Mouse (Mus musculus): ENCODE measurements at regions not wholly inside any gene's neighbourhood (a gene's known extent, or its start where the extent isn't known, plus 50 kb on each side); places are given as distances from the start of the nearest gene placed in this dataset.

- 75% methylated on average over 6 of the region's 6 CpGs for WGBS
- DNase-seq (ENCODE audit: low spot score) (no peak), ATAC-seq (replicated peaks; ENCODE audit: insufficient number of reproducible peaks, low FRiP score, low TSS enrichment, low read depth) (no peak)
- Histone ChIP-seq H3K36me3 (replicated peaks; ENCODE audit: control insufficient read depth, insufficient read depth, low read depth, low read length) (no peaks in the 10 kb centered on the region), H3K27ac (replicated peaks; ENCODE audit: low read depth, low read length) (no peak overlapping the region), H3K27me3 (ENCODE audit: control insufficient read depth, insufficient read depth, low read length) (no peaks in the 10 kb centered on the region), H3K9me3 (replicated peaks; ENCODE audit: control insufficient read depth, low read length) (no peaks in the 10 kb centered on the region), H3K9ac (replicated peaks; ENCODE audit: low read length) (no peak overlapping the region), H3K4me1 (ENCODE audit: control insufficient read depth, insufficient read depth, low read length) (peaks cover 2% of the 10 kb centered on the region; the same call in 1 of the 2 replicates), H3K4me2 (ENCODE audit: low read depth, low read length) (no peak overlapping the region), H3K4me3 (ENCODE audit: low read depth, low read length) (no peak overlapping the region)
These were observed 177.8 kb upstream of the Klf12 start for GRCm38 (mm10) chr14:100462321-100462720.

- Histone ChIP-seq H3K36me3 (replicated peaks; ENCODE audit: control insufficient read depth, insufficient read depth, low read depth, low read length) (no peaks in the 10 kb centered on the region), H3K9ac (replicated peaks; ENCODE audit: low read length) (no peak overlapping the region; the same call in 1 of the 2 replicates), H3K27ac (replicated peaks; ENCODE audit: low read depth, low read length) (peak overlapping the region; percentile 5; the same call in 1 of the 2 replicates), H3K27me3 (ENCODE audit: control insufficient read depth, insufficient read depth, low read length) (no peaks in the 10 kb centered on the region), H3K4me1 (ENCODE audit: control insufficient read depth, insufficient read depth, low read length) (peaks cover 2% of the 10 kb centered on the region; the same call in 1 of the 2 replicates), H3K4me2 (ENCODE audit: low read depth, low read length) (peak overlapping the region; percentile 14; the same call in 1 of the 2 replicates), H3K9me3 (replicated peaks; ENCODE audit: control insufficient read depth, low read length) (no peaks in the 10 kb centered on the region), H3K4me3 (ENCODE audit: low read depth, low read length) (no peak overlapping the region)
- 33% methylated on average over 12 of the region's 12 CpGs for WGBS
- ATAC-seq (replicated peaks; ENCODE audit: insufficient number of reproducible peaks, low FRiP score, low TSS enrichment, low read depth): peak; percentile 53
- DNase-seq (ENCODE audit: low spot score): peak; percentile 83
These were observed 176.9 kb upstream of the Klf12 start for GRCm38 (mm10) chr14:100461141-100462043.

GRCm38 (mm10) chr14:100459601-100460290 lies 175.3 kb upstream of the Klf12 start:
- DNase-seq (ENCODE audit: low spot score): peak; percentile 84
- Histone ChIP-seq H3K36me3 (replicated peaks; ENCODE audit: control insufficient read depth, insufficient read depth, low read depth, low read length) (no peaks in the 10 kb centered on the region), H3K27me3 (ENCODE audit: control insufficient read depth, insufficient read depth, low read length) (no peaks in the 10 kb centered on the region), H3K9me3 (replicated peaks; ENCODE audit: control insufficient read depth, low read length) (no peaks in the 10 kb centered on the region), H3K27ac (replicated peaks; ENCODE audit: low read depth, low read length) (0 out of 2 replicates have a peak overlapping the region, but pooled peaks have one; percentile 54), H3K4me1 (ENCODE audit: control insufficient read depth, insufficient read depth, low read length) (peaks cover 2% of the 10 kb centered on the region; the same call in 1 of the 2 replicates), H3K4me2 (ENCODE audit: low read depth, low read length) (no peak overlapping the region; the same call in none of the 2 replicates), H3K4me3 (ENCODE audit: low read depth, low read length) (no peak overlapping the region), H3K9ac (replicated peaks; ENCODE audit: low read length) (no peak overlapping the region)
- ATAC-seq (replicated peaks; ENCODE audit: insufficient number of reproducible peaks, low FRiP score, low TSS enrichment, low read depth): peak; percentile 51
- 11% methylated on average over 8 of the region's 8 CpGs for WGBS

GRCm38 (mm10) chr14:100458727-100459447 lies 174.4 kb upstream of the Klf12 start:
- H3K9ac ChIP-seq (replicated peaks; ENCODE audit: low read length): no peak overlapping the region
- H3K27me3 ChIP-seq (ENCODE audit: control insufficient read depth, insufficient read depth, low read length): no peaks in the 10 kb centered on the region
- ATAC-seq (replicated peaks; ENCODE audit: insufficient number of reproducible peaks, low FRiP score, low TSS enrichment, low read depth) (peak; percentile 92), DNase-seq (ENCODE audit: low spot score) (peak; percentile 96)
- H3K4me3 ChIP-seq (ENCODE audit: low read depth, low read length): no peak overlapping the region
- WGBS: 15% methylated on average over 9 of the region's 9 CpGs
- H3K27ac ChIP-seq (replicated peaks; ENCODE audit: low read depth, low read length): peak overlapping the region; percentile 49; the same call in 1 of the 2 replicates
- no peaks in the 10 kb centered on the region for H3K36me3 ChIP-seq (replicated peaks; ENCODE audit: control insufficient read depth, insufficient read depth, low read depth, low read length)
- no peak overlapping the region; the same call in 1 of the 2 replicates for H3K4me2 ChIP-seq (ENCODE audit: low read depth, low read length)
- H3K9me3 ChIP-seq (replicated peaks; ENCODE audit: control insufficient read depth, low read length): no peaks in the 10 kb centered on the region
- H3K4me1 ChIP-seq (ENCODE audit: control insufficient read depth, insufficient read depth, low read length): peaks cover 2% of the 10 kb centered on the region; the same call in 1 of the 2 replicates

GRCm38 (mm10) chr14:100457870-100458726 lies 173.6 kb upstream of the Klf12 start:
- H3K4me2 ChIP-seq (ENCODE audit: low read depth, low read length): no peak overlapping the region
- H3K27me3 ChIP-seq (ENCODE audit: control insufficient read depth, insufficient read depth, low read length): no peaks in the 10 kb centered on the region
- 38% methylated on average over 7 of the region's 7 CpGs for WGBS
- no peaks in the 10 kb centered on the region for H3K9me3 ChIP-seq (replicated peaks; ENCODE audit: control insufficient read depth, low read length)
- ATAC-seq (replicated peaks; ENCODE audit: insufficient number of reproducible peaks, low FRiP score, low TSS enrichment, low read depth): no peak
- H3K36me3 ChIP-seq (replicated peaks; ENCODE audit: control insufficient read depth, insufficient read depth, low read depth, low read length): no peaks in the 10 kb centered on the region
- H3K4me3 ChIP-seq (ENCODE audit: low read depth, low read length): no peak overlapping the region
- peaks cover 2% of the 10 kb centered on the region; the same call in 1 of the 2 replicates for H3K4me1 ChIP-seq (ENCODE audit: control insufficient read depth, insufficient read depth, low read length)
- no peak overlapping the region for H3K27ac ChIP-seq (replicated peaks; ENCODE audit: low read depth, low read length)
- H3K9ac ChIP-seq (replicated peaks; ENCODE audit: low read length): no peak overlapping the region
- DNase-seq (ENCODE audit: low spot score): no peak

- Histone ChIP-seq H3K36me3 (replicated peaks; ENCODE audit: control insufficient read depth, insufficient read depth, low read depth, low read length) (no peaks in the 10 kb centered on the region), H3K4me2 (ENCODE audit: low read depth, low read length) (no peak overlapping the region), H3K27me3 (ENCODE audit: control insufficient read depth, insufficient read depth, low read length) (no peaks in the 10 kb centered on the region), H3K27ac (replicated peaks; ENCODE audit: low read depth, low read length) (no peak overlapping the region), H3K9ac (replicated peaks; ENCODE audit: low read length) (no peak overlapping the region), H3K4me3 (ENCODE audit: low read depth, low read length) (no peak overlapping the region), H3K9me3 (replicated peaks; ENCODE audit: control insufficient read depth, low read length) (no peaks in the 10 kb centered on the region), H3K4me1 (ENCODE audit: control insufficient read depth, insufficient read depth, low read length) (no peaks in the 10 kb centered on the region)
- DNase-seq (ENCODE audit: low spot score): no peak
- 85% methylated on average over 1 of the region's 1 CpGs for WGBS
- no peak for ATAC-seq (replicated peaks; ENCODE audit: insufficient number of reproducible peaks, low FRiP score, low TSS enrichment, low read depth)
These were observed 161.7 kb upstream of the Klf12 start for GRCm38 (mm10) chr14:100446130-100446529.

GRCm38 (mm10) chr14:100444848-100445247 lies 160.4 kb upstream of the Klf12 start:
- H3K36me3 ChIP-seq (replicated peaks; ENCODE audit: control insufficient read depth, insufficient read depth, low read depth, low read length): no peaks in the 10 kb centered on the region
- H3K9ac ChIP-seq (replicated peaks; ENCODE audit: low read length): no peak overlapping the region
- H3K4me3 ChIP-seq (ENCODE audit: low read depth, low read length): no peak overlapping the region
- H3K4me2 ChIP-seq (ENCODE audit: low read depth, low read length): no peak overlapping the region
- H3K27me3 ChIP-seq (ENCODE audit: control insufficient read depth, insufficient read depth, low read length): no peaks in the 10 kb centered on the region
- WGBS: 58% methylated on average over 3 of the region's 3 CpGs
- H3K4me1 ChIP-seq (ENCODE audit: control insufficient read depth, insufficient read depth, low read length): no peaks in the 10 kb centered on the region
- no peak for ATAC-seq (replicated peaks; ENCODE audit: insufficient number of reproducible peaks, low FRiP score, low TSS enrichment, low read depth)
- no peak overlapping the region for H3K27ac ChIP-seq (replicated peaks; ENCODE audit: low read depth, low read length)
- DNase-seq (ENCODE audit: low spot score): no peak
- no peaks in the 10 kb centered on the region for H3K9me3 ChIP-seq (replicated peaks; ENCODE audit: control insufficient read depth, low read length)

All from embryonic facial prominence, embryonic 11.5 days (tissue).